Mouse (Mus musculus): ENCODE measurements around the gene Il15ra.

DNA sequence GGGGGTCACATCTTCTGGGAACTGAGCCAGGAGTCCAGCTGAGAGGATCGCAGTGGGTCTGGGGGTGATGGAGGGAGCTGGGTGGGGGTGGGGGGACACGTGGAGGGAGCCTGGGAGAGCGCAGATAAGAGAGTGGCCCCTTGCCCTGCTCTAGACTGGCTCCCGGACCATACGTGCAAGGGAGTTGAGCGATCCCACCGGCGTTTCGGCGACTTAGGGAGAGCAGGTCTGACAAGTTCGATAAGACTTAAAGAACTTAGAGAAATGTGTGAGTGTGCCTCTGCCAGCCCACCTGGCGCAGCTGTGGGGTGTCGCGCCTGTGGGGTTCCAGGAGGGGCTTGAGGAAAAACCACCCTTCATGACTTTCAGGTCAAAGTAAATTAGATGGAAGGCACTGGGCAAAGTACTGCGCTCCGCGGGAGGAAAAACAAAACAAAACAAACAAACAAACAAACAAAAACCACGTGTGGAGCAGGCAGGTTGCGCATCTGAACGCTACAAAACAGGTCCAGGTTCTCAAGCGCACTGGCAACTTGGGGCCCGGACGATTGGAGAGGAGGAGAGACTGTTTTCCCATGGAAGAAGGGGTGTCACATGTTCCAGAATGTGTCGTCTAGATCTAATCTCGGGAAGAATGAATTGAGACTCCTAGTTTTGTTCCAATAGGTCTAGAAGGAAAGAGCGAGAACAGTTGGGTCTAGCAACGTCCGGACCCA is 1.1 kb downstream of the Il15ra start:
- TF ChIP-seq EP300 (optimal IDR thresholded peaks at IDR 0.05): no peak
- TF ChIP-seq CTCF (IDR thresholded peaks at IDR 0.05; ENCODE audit: low read depth): no peak
